In genomic region chr19:38836438-38837170, GRCm38 (mm10) we compare ENCODE assay signal across 7 mouse cellular contexts. TPM values are rescaled to one million over a fixed set of nuclear protein-coding genes. Genes with fewer than 3 reads are reported as not detected.
DNase-seq lines count a peak whose midpoint lies in the region; ATAC-seq and TF ChIP-seq lines count a peak whose summit lies in the region.

TSS of gene Tbc1d12 (plus strand) at chr19:38836579.

- no peaks in the 10 kb centered on the region for H3K36me3 ChIP-seq in intestine, postnatal 0 days (ENCODE audit: control insufficient read depth, insufficient read depth)
- H3K36me3 ChIP-seq in midbrain, embryonic 12.5 days, result no peaks in the 10 kb centered on the region
- no peaks in the 10 kb centered on the region for H3K36me3 ChIP-seq in small intestine, adult 2 months (ENCODE audit: control insufficient read depth, insufficient read depth, low read length)

- H3K4me3 ChIP-seq in intestine, postnatal 0 days (ENCODE audit: low read depth, low read length), result peak within 1 kb of the TSS; percentile 75
- H3K4me3 ChIP-seq in midbrain, embryonic 12.5 days, result peak within 1 kb of the TSS; percentile 85
- H3K4me3 ChIP-seq in small intestine, adult 2 months (ENCODE audit: low read depth, low read length), result peak within 1 kb of the TSS; percentile 98

- H3K9me3 ChIP-seq in intestine, postnatal 0 days (ENCODE audit: control insufficient read depth), result no peaks in the 10 kb centered on the region
- no peaks in the 10 kb centered on the region for H3K9me3 ChIP-seq in midbrain, embryonic 12.5 days

- H3K9ac ChIP-seq in intestine, postnatal 0 days (ENCODE audit: low read depth, low read length), result peak within 1 kb of the TSS; percentile 83
- peak within 1 kb of the TSS; percentile 82 for H3K9ac ChIP-seq in midbrain, embryonic 12.5 days (replicated peaks)

- DNase-seq in adrenal gland, adult 8-10 months, result peak; percentile 86
- DNase-seq in embryo, embryonic 9.5 days (ENCODE audit: extremely low spot score), result peak; percentile 94
- DNase-seq in gastrocnemius, postnatal 4 days (ENCODE audit: low spot score in 2 of 2), result peak; percentile 78 to 94
- DNase-seq in left cerebral cortex, postnatal 4 days, result peak; percentile 94

- peak within 1 kb of the TSS; percentile 90 for H3K27ac ChIP-seq in intestine, postnatal 0 days (ENCODE audit: low read depth, low read length)
- H3K27ac ChIP-seq in midbrain, embryonic 12.5 days (replicated peaks), result peak within 1 kb of the TSS; percentile 85
- H3K27ac ChIP-seq in small intestine, adult 2 months (ENCODE audit: insufficient read depth, low read depth, low read length), result peak within 1 kb of the TSS; percentile 75

- TF ChIP-seq POLR2A in small intestine, adult 2 months (IDR thresholded peaks at IDR 0.05; ENCODE audit: low read depth, low read length), result peak; percentile 57; the same call in 1 of the 2 replicates

- peak; percentile 93 for ATAC-seq in intestine, postnatal 0 days
- peak; percentile 95 for ATAC-seq in midbrain, embryonic 12.5 days (ENCODE audit: low FRiP score, low read depth)

- peak within 1 kb of the TSS; percentile 84 for H3K4me2 ChIP-seq in intestine, postnatal 0 days (replicated peaks; ENCODE audit: low read depth)
- peak within 1 kb of the TSS; percentile 59 for H3K4me2 ChIP-seq in midbrain, embryonic 12.5 days (replicated peaks)

- intact Hi-C loops in left cerebral cortex, postnatal 4 days (cut with DNase I), result no loop called here

- H3K27me3 ChIP-seq in intestine, postnatal 0 days (replicated peaks; ENCODE audit: control insufficient read depth, insufficient read depth, low read length), result no peaks in the 10 kb centered on the region
- no peaks in the 10 kb centered on the region for H3K27me3 ChIP-seq in midbrain, embryonic 12.5 days
- H3K27me3 ChIP-seq in small intestine, adult 2 months (ENCODE audit: control insufficient read depth, insufficient read depth, low read length), result no peaks in the 10 kb centered on the region

- no peak for TF ChIP-seq CTCF in intestine, postnatal 0 days (IDR thresholded peaks at IDR 0.05; ENCODE audit: low read depth)
- no peak for TF ChIP-seq CTCF in small intestine, adult 2 months (IDR thresholded peaks at IDR 0.05; ENCODE audit: extremely low read depth, insufficient read length, insufficient replicate concordance, low read depth, low read length)

- under 1% methylated on average over 60 of the region's 101 CpGs for WGBS in intestine, postnatal 0 days
- 0% methylated on average over 50 of the region's 101 CpGs for WGBS in midbrain, embryonic 12.5 days
- WGBS in small intestine, adult 2 months, result under 1% methylated on average over 98 of the region's 101 CpGs

- no peaks in the 10 kb centered on the region for H3K4me1 ChIP-seq in intestine, postnatal 0 days (replicated peaks; ENCODE audit: control insufficient read depth, insufficient read depth, low read length)
- H3K4me1 ChIP-seq in midbrain, embryonic 12.5 days, result no peaks in the 10 kb centered on the region
- peaks cover 2% of the 10 kb centered on the region; the same call in 1 of the 2 replicates for H3K4me1 ChIP-seq in small intestine, adult 2 months (ENCODE audit: control insufficient read depth, insufficient read depth, insufficient read length, low read length)

RNA-seq across cellular contexts. Expression of gene Tbc1d12, which starts in this region (rescaled TPM):
- 10 to 100 TPM in 3 of 4 experiments, 1 to 10 TPM in 1; 9.0 to 12.1 (median 11.8) TPM for total RNA-seq in adrenal gland, adult 8-10 months (2022)
- 1 to 10 TPM; 6.5 to 6.9 TPM for total RNA-seq in gastrocnemius, postnatal 4 days (2021)
- 1.9 and 2.2 TPM in 2 replicates for polyA plus RNA-seq in intestine, postnatal 0 days (2015; fragmentation: Nextera tagmentation; extraction: Ambion mirVana)
- 10 to 100 TPM; 21.3 to 23.9 TPM for total RNA-seq in left cerebral cortex, postnatal 4 days (2021)
- polyA plus RNA-seq in midbrain, embryonic 12.5 days (2016; fragmentation: Nextera tagmentation; extraction: Ambion mirVana), result 4.5 and 5.2 TPM in 2 replicates
- 1.5 and 3.4 TPM in 2 replicates for polyA plus RNA-seq in small intestine, adult 2 months (2012; rRNA removed)

Comparison
In these comparisons a context has a peak if more than half of its experiments do, and no peak if none do; other contexts are left out.
1. Peak in every context shown above with its lines: DNase-seq, ATAC-seq, H3K4me3 ChIP-seq and H3K27ac ChIP-seq.